Mouse (Mus musculus): ENCODE measurements at regions not wholly inside any gene's neighbourhood (a gene's known extent, or its start where the extent isn't known, plus 50 kb on each side); places are given as distances from the start of the nearest gene placed in this dataset.

- H3K9me3 ChIP-seq (ENCODE audit: low read length) = no peaks in the 10 kb centered on the region
- H3K27ac ChIP-seq = no peak overlapping the region
- H3K4me1 ChIP-seq (ENCODE audit: insufficient read depth, low read length) = no peaks in the 10 kb centered on the region
- H3K4me3 ChIP-seq (ENCODE audit: low read length) = no peak overlapping the region
- H3K36me3 ChIP-seq (ENCODE audit: insufficient read depth, low read length) = no peaks in the 10 kb centered on the region
- H3K27me3 ChIP-seq (ENCODE audit: insufficient read depth, low read length) = no peaks in the 10 kb centered on the region
- ATAC-seq = no peak
- DNase-seq (ENCODE audit: low spot score) = no peak
- H3K4me2 ChIP-seq (ENCODE audit: low read depth, low read length) = no peak overlapping the region
- H3K9ac ChIP-seq (replicated peaks; ENCODE audit: low read length) = no peak overlapping the region
- TF ChIP-seq CTCF (IDR thresholded peaks at IDR 0.05; ENCODE audit: low read depth) = no peak
Measured at GRCm38 (mm10) chr4:53915326-53915725, 89.5 kb downstream of the Tmem38b start.

- no peak overlapping the region for H3K9ac ChIP-seq (replicated peaks; ENCODE audit: low read length)
- no peak overlapping the region for H3K4me2 ChIP-seq (ENCODE audit: low read depth, low read length)
- no peaks in the 10 kb centered on the region for H3K36me3 ChIP-seq (ENCODE audit: insufficient read depth, low read length)
- no peak overlapping the region for H3K4me3 ChIP-seq (ENCODE audit: low read length)
- DNase-seq (ENCODE audit: low spot score) (peak; percentile 74), ATAC-seq (0 out of 2 replicates have a peak, but pooled peaks have one; percentile 49)
- no peak overlapping the region for H3K27ac ChIP-seq
- TF ChIP-seq CTCF (IDR thresholded peaks at IDR 0.05; ENCODE audit: low read depth) = peak; percentile 78
- no peaks in the 10 kb centered on the region for H3K27me3 ChIP-seq (ENCODE audit: insufficient read depth, low read length)
- no peaks in the 10 kb centered on the region for H3K9me3 ChIP-seq (ENCODE audit: low read length)
- H3K4me1 ChIP-seq (ENCODE audit: insufficient read depth, low read length) = no peaks in the 10 kb centered on the region
Measured at GRCm38 (mm10) chr4:53919188-53919587, 93.3 kb downstream of the Tmem38b start.

- Histone ChIP-seq H3K36me3 (ENCODE audit: insufficient read depth, low read length) (no peaks in the 10 kb centered on the region), H3K4me1 (ENCODE audit: insufficient read depth, low read length) (no peaks in the 10 kb centered on the region), H3K9ac (replicated peaks; ENCODE audit: low read length) (no peak overlapping the region), H3K9me3 (ENCODE audit: low read length) (no peaks in the 10 kb centered on the region), H3K27ac (no peak overlapping the region), H3K27me3 (ENCODE audit: insufficient read depth, low read length) (no peaks in the 10 kb centered on the region), H3K4me3 (ENCODE audit: low read length) (no peak overlapping the region), H3K4me2 (ENCODE audit: low read depth, low read length) (no peak overlapping the region)
- no peak for DNase-seq (ENCODE audit: low spot score)
- no peak for TF ChIP-seq CTCF (IDR thresholded peaks at IDR 0.05; ENCODE audit: low read depth)
- WGBS = 81% methylated on average over 2 of the region's 2 CpGs
- no peak for ATAC-seq
Measured at GRCm38 (mm10) chr4:53920587-53920986, 94.7 kb downstream of the Tmem38b start.

- DNase-seq (ENCODE audit: low spot score) = no peak
- H3K4me3 ChIP-seq (ENCODE audit: low read length) = no peak overlapping the region
- no peaks in the 10 kb centered on the region for H3K9me3 ChIP-seq (ENCODE audit: low read length)
- H3K9ac ChIP-seq (replicated peaks; ENCODE audit: low read length) = no peak overlapping the region
- H3K27me3 ChIP-seq (ENCODE audit: insufficient read depth, low read length) = no peaks in the 10 kb centered on the region
- H3K4me2 ChIP-seq (ENCODE audit: low read depth, low read length) = no peak overlapping the region
- no peaks in the 10 kb centered on the region for H3K36me3 ChIP-seq (ENCODE audit: insufficient read depth, low read length)
- no peak for TF ChIP-seq CTCF (IDR thresholded peaks at IDR 0.05; ENCODE audit: low read depth)
- ATAC-seq = peak; percentile 32; the same call in 1 of the 2 replicates
- no peak overlapping the region for H3K27ac ChIP-seq
- WGBS = 88% methylated on average over 3 of the region's 3 CpGs
- no peaks in the 10 kb centered on the region for H3K4me1 ChIP-seq (ENCODE audit: insufficient read depth, low read length)
Measured at GRCm38 (mm10) chr4:53931068-53931467, 105.2 kb downstream of the Tmem38b start.

- Histone ChIP-seq H3K9ac (replicated peaks; ENCODE audit: low read length) (no peak overlapping the region), H3K27me3 (ENCODE audit: insufficient read depth, low read length) (no peaks in the 10 kb centered on the region), H3K4me2 (ENCODE audit: low read depth, low read length) (peak overlapping the region; percentile 48), H3K27ac (no peak overlapping the region), H3K36me3 (ENCODE audit: insufficient read depth, low read length) (no peaks in the 10 kb centered on the region), H3K4me3 (ENCODE audit: low read length) (peak overlapping the region; percentile 23), H3K4me1 (ENCODE audit: insufficient read depth, low read length) (no peaks in the 10 kb centered on the region), H3K9me3 (ENCODE audit: low read length) (no peaks in the 10 kb centered on the region)
- WGBS = 12% methylated on average over 10 of the region's 10 CpGs
- DNase-seq (ENCODE audit: low spot score) (peak; percentile 84), ATAC-seq (peak; percentile 85)
- peak; percentile 94 for TF ChIP-seq CTCF (IDR thresholded peaks at IDR 0.05; ENCODE audit: low read depth)
Measured at GRCm38 (mm10) chr4:53931499-53931898, 105.7 kb downstream of the Tmem38b start.

GRCm38 (mm10) chr4:53935306-53935705 lies 109.5 kb downstream of the Tmem38b start:
- ATAC-seq (no peak), DNase-seq (ENCODE audit: low spot score) (no peak)
- WGBS = 74% methylated on average over 5 of the region's 5 CpGs
- no peaks in the 10 kb centered on the region for H3K36me3 ChIP-seq (ENCODE audit: insufficient read depth, low read length)
- H3K4me1 ChIP-seq (ENCODE audit: insufficient read depth, low read length) = no peaks in the 10 kb centered on the region
- no peak overlapping the region for H3K27ac ChIP-seq
- H3K9me3 ChIP-seq (ENCODE audit: low read length) = no peaks in the 10 kb centered on the region
- H3K4me2 ChIP-seq (ENCODE audit: low read depth, low read length) = no peak overlapping the region
- H3K27me3 ChIP-seq (ENCODE audit: insufficient read depth, low read length) = no peaks in the 10 kb centered on the region
- no peak overlapping the region for H3K9ac ChIP-seq (replicated peaks; ENCODE audit: low read length)
- no peak for TF ChIP-seq CTCF (IDR thresholded peaks at IDR 0.05; ENCODE audit: low read depth)
- H3K4me3 ChIP-seq (ENCODE audit: low read length) = no peak overlapping the region

GRCm38 (mm10) chr4:53948736-53949135 lies 122.9 kb downstream of the Tmem38b start:
- H3K27ac ChIP-seq = no peak overlapping the region

More at GRCm38 (mm10) chr4:53948736-53949135, 122.9 kb downstream of the Tmem38b start:
- Histone ChIP-seq H3K36me3 (ENCODE audit: insufficient read depth, low read length) (no peaks in the 10 kb centered on the region), H3K9me3 (ENCODE audit: low read length) (no peaks in the 10 kb centered on the region), H3K4me2 (ENCODE audit: low read depth, low read length) (no peak overlapping the region), H3K4me3 (ENCODE audit: low read length) (no peak overlapping the region), H3K9ac (replicated peaks; ENCODE audit: low read length) (no peak overlapping the region), H3K27me3 (ENCODE audit: insufficient read depth, low read length) (no peaks in the 10 kb centered on the region), H3K4me1 (ENCODE audit: insufficient read depth, low read length) (peaks cover 12% of the 10 kb centered on the region; the same call in 1 of the 2 replicates)
- ATAC-seq = no peak
- 89% methylated on average over 7 of the region's 7 CpGs for WGBS
- DNase-seq (ENCODE audit: low spot score) = no peak
- no peak for TF ChIP-seq CTCF (IDR thresholded peaks at IDR 0.05; ENCODE audit: low read depth)
